Mouse (Mus musculus) limb, embryonic 14.5 days (tissue): ENCODE measurements at regions not wholly inside any gene's neighbourhood (a gene's known extent, or its start where the extent isn't known, plus 50 kb on each side); places are given as distances from the start of the nearest gene placed in this dataset.

Experiments
- ATAC-seq: fragments of 200-750 bp; cut with Nextera tagmentation; 2 replicates; pipeline ENCODE4 v1.8.0; 2017; ENCODE audit warnings: low read depth, moderate number of reproducible peaks, moderate TSS enrichment; ENCODE audit not compliant: low FRiP score
- DNase-seq: peaks from one replicate; pipeline ENCODE4 v3.0.0-alpha.2; 2015; ENCODE audit warnings: low spot score
- H3K27ac ChIP-seq: fragments of 300-500 bp; sonication (generic); replicated peaks from 2 replicates; pipeline ENCODE4 v1.5.1; 2014; ENCODE audit warnings: low read depth, mild to moderate bottlenecking, low read length, moderate library complexity, mixed read lengths
- H3K27me3 ChIP-seq: fragments of 300-500 bp; sonication (generic); 2 replicates; pipeline ENCODE4 v1.6.1; 2014; ENCODE audit warnings: low read length, mixed read lengths; ENCODE audit not compliant: control insufficient read depth, insufficient read depth
- H3K36me3 ChIP-seq: fragments of 300-500 bp; sonication (generic); 2 replicates; pipeline ENCODE4 v1.6.1; 2014; ENCODE audit warnings: mild to moderate bottlenecking, low read length, moderate library complexity, mixed read lengths; ENCODE audit not compliant: control insufficient read depth, insufficient read depth
- H3K4me1 ChIP-seq: fragments of 300-500 bp; sonication (generic); 2 replicates; pipeline ENCODE4 v1.6.1; 2014; ENCODE audit warnings: antibody characterized with exemption, low read length, mixed read lengths; ENCODE audit not compliant: control insufficient read depth, insufficient read depth
- H3K4me2 ChIP-seq: fragments of 300-500 bp; sonication (generic); replicated peaks from 2 replicates; pipeline ENCODE4 v1.6.1; 2014; ENCODE audit warnings: low read depth, mild to moderate bottlenecking, low read length, moderate library complexity; ENCODE audit not compliant: severe bottlenecking
- H3K4me3 ChIP-seq: fragments of 300-500 bp; sonication (generic); replicated peaks from 2 replicates; pipeline ENCODE4 v1.5.1; 2014; ENCODE audit warnings: low read length
- H3K9ac ChIP-seq: fragments of 300-500 bp; sonication (generic); 2 replicates; pipeline ENCODE4 v1.6.1; 2014; ENCODE audit warnings: mild to moderate bottlenecking, low read depth, low read length, moderate library complexity; ENCODE audit not compliant: severe bottlenecking
- H3K9me3 ChIP-seq: fragments of 300-500 bp; sonication (generic); 2 replicates; pipeline ENCODE4 v1.6.1; 2016; ENCODE audit warnings: low read length; ENCODE audit not compliant: control insufficient read depth
- POLR2A ChIP-seq: fragments of 200-500 bp; IDR thresholded peaks from 2 replicates; pipeline ENCODE4 v1.8.0; 2012; ENCODE audit warnings: inconsistent platforms, mild to moderate bottlenecking, moderate library complexity, borderline replicate concordance; ENCODE audit not compliant: insufficient read depth, insufficient read length; ENCODE audit errors: extremely low read depth
- WGBS: fragments of 180-500 bp; shearing (Covaris S2); extraction: QIAGEN DNeasy Blood & Tissue Kit; methylation state at CpG from one replicate; pipeline ENCODE4 v1.1.7; 2014; 5-methylcytosine and 5-hydroxymethylcytosine counted together

DNA sequence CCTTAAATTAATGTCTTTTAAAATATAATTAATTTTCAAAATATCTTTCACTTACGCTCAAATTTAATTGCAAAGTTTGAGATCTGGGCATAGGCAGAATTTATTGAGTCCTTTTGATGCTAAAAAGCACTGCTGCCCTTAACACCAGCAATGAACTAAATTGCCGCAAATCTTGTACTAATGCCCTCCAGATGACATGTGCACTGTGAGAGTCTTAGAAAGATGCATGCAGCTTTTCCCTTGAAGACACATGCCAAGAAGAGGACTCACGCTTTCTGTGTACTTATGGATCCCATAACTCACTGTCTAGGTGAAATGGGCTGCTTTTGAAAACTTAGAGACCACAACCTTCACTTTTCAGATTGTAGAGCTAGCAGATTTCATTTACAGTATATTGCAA, 199.1 kb upstream of the Tox3 start:
- TF ChIP-seq POLR2A: no peak
- Histone ChIP-seq H3K4me2 (no peak overlapping the region), H3K9me3 (no peaks in the 10 kb centered on the region), H3K36me3 (no peaks in the 10 kb centered on the region), H3K4me3 (no peak overlapping the region), H3K27me3 (no peaks in the 10 kb centered on the region), H3K4me1 (peaks cover 3% of the 10 kb centered on the region), H3K27ac (no peak overlapping the region), H3K9ac (no peak overlapping the region)
- no peak for ATAC-seq
- WGBS: 17% methylated on average over 3 of the region's 3 CpGs
- DNase-seq: peak; percentile 33

DNA sequence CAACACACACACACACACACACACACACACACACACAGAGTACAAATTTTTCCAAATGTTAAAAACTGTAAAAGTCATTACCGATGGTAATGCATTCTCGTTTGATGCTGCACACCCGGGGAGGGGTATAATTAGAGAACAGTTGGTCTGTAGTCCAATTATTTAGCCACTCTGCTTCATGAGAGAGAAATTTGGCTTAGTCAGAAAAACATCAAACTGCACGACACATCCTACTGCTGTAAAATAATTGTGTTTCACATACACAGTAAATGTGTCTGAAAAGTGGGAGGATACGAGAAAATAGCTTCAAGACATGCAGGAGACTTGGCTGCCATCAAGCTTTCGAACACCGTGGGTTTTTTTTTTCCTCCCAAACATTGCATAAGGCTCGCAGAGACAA, 194.5 kb upstream of the Tox3 start:
- ATAC-seq (no peak), DNase-seq (no peak)
- Histone ChIP-seq H3K27me3 (no peaks in the 10 kb centered on the region), H3K9me3 (no peaks in the 10 kb centered on the region), H3K4me2 (no peak overlapping the region), H3K4me1 (peaks cover 3% of the 10 kb centered on the region), H3K36me3 (no peaks in the 10 kb centered on the region), H3K9ac (no peak overlapping the region), H3K27ac (no peak overlapping the region), H3K4me3 (no peak overlapping the region)
- no peak for TF ChIP-seq POLR2A
- 50% methylated on average over 8 of the region's 8 CpGs for WGBS

DNA sequence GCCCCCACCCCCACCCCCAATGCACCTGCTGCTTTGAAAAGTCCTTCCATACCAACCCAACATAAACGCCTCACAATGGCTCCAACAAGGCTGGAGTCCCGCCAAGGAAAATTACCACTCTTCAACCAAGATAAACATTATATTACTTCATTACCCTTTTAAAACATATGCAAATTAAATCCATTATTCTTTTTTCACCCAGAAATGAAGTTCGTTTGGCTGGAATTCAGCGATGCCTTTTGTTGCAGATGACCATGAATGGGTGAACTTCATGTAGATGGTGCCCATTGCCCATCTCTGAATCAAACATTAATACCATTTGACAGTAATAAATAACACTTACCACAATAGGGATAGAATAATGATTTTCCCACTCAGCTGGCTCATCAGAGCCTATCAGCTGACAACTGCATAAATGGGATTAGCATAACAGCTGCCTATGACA, 188.1 kb upstream of the Tox3 start:
- 88% methylated on average over 4 of the region's 4 CpGs for WGBS
- Histone ChIP-seq H3K4me3 (no peak overlapping the region), H3K36me3 (no peaks in the 10 kb centered on the region), H3K9ac (no peak overlapping the region), H3K4me2 (no peak overlapping the region), H3K9me3 (no peaks in the 10 kb centered on the region), H3K27me3 (no peaks in the 10 kb centered on the region), H3K27ac (no peak overlapping the region), H3K4me1 (no peaks in the 10 kb centered on the region)
- TF ChIP-seq POLR2A: no peak
- DNase-seq (no peak), ATAC-seq (no peak)

DNA sequence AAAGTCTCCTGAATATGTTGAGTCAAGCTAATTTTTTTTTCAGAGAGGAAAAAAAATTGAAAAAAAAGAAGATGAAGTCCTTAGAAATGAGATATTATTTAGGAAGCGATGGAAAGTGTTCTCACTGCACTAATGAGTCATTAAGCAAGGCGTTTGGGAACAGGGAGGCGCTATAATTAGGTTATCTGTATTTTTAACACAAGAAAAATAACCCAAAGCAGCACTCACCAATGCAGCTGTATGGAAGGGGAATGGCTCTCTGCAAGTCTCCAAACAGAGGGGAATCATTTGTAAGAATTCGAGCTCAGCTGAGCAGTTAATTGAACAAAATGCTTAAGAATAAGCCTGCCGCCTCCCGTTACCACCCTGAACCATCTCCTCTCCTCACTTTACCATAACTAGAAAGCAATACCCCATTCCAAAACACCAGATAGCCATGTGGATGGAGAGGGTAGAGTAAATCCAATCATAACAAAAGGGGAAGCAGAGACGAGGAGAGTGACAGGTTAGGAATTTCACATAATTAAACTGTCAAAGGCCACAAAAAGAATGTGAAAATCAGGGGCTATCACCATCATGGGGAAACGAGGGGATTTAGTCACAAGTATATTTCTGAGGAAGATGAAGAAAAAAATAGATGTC, 187.5 kb upstream of the Tox3 start:
- Histone ChIP-seq H3K27me3 (no peaks in the 10 kb centered on the region), H3K4me1 (no peaks in the 10 kb centered on the region), H3K36me3 (no peaks in the 10 kb centered on the region), H3K4me2 (no peak overlapping the region), H3K9ac (no peak overlapping the region), H3K27ac (no peak overlapping the region), H3K9me3 (no peaks in the 10 kb centered on the region), H3K4me3 (no peak overlapping the region)
- no peak for ATAC-seq
- no peak for TF ChIP-seq POLR2A
- WGBS: 74% methylated on average over 8 of the region's 8 CpGs
- DNase-seq: no peak

DNA sequence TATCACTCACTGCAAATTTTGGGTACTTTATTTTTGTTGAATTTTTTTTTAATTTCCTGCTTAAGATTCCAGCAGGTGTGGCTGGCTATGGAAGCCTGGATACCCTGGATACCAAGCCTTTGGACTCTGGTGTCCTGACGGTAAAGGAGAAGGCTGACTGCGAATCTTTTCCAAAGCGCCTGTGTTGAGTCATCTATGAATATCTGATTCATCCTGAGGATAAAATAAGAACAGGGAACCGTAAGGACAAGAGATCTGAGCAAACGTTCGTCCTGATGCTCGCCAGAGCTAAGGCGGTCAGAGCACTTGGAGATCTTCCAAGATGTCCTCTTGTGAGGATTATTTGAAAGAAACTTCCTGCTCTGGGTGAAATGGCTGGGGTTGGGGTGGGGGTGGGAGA, 173.2 kb upstream of the Tox3 start:
- no peak overlapping the region for H3K4me2 ChIP-seq
- no peak for TF ChIP-seq POLR2A
- H3K27me3 ChIP-seq: no peaks in the 10 kb centered on the region
- 80% methylated on average over 8 of the region's 8 CpGs for WGBS
- H3K9me3 ChIP-seq: no peaks in the 10 kb centered on the region
- no peak overlapping the region for H3K27ac ChIP-seq
- ATAC-seq: no peak
- H3K9ac ChIP-seq: no peak overlapping the region
- no peaks in the 10 kb centered on the region for H3K36me3 ChIP-seq
- peaks cover 6% of the 10 kb centered on the region; the same call in 1 of the 2 replicates for H3K4me1 ChIP-seq
- no peak overlapping the region for H3K4me3 ChIP-seq
- DNase-seq: no peak

DNA sequence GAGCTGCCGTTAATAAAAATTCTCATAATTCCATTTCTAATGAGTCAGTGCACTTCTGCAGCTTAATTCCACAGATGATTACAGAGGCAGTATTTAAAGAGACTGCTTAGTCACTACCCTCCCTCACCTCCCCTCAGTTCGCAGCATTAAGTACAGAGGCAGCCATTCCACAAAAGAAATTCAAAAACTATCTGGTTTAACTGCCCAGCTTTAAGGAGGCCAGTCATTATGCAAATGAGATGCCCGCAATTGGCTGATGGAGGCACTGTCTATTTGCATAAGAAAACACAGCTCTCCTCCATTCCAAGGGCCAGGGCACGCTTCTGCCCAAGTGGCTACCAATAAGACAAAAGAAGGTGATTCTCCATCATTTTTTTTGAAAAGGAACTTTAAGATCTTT, 172.0 kb upstream of the Tox3 start:
- Histone ChIP-seq H3K4me2 (no peak overlapping the region), H3K9me3 (no peaks in the 10 kb centered on the region), H3K27ac (no peak overlapping the region), H3K9ac (no peak overlapping the region), H3K27me3 (no peaks in the 10 kb centered on the region), H3K36me3 (no peaks in the 10 kb centered on the region), H3K4me1 (peaks cover 6% of the 10 kb centered on the region; the same call in 1 of the 2 replicates), H3K4me3 (no peak overlapping the region)
- no peak for TF ChIP-seq POLR2A
- ATAC-seq (no peak), DNase-seq (no peak)
- WGBS: 22% methylated on average over 4 of the region's 4 CpGs
